Mouse (Mus musculus) G1E (cell line): ENCODE data around the gene Mrps12.

ENCODE experiments used
- CTCF ChIP-seq: IDR thresholded peaks from 2 replicates; pipeline ENCODE4 v1.5.1; 2012; ENCODE audit warnings: low read depth, low read length, inconsistent platforms, mixed read lengths
- GATA1 ChIP-seq: IDR thresholded peaks from 2 replicates; pipeline ENCODE4 v1.6.1; 2012; ENCODE audit warnings: borderline replicate concordance, low read length, inconsistent platforms, mixed read lengths

GRCm38 (mm10) chr7:28771867-28772266, 30.2 kb upstream of the Mrps12 start:
- TF ChIP-seq CTCF (no peak), GATA1 (no peak)
